8 mouse cellular contexts compared by ENCODE assay signal in genomic region chr1:58303726-58304125, GRCm38 (mm10). TPM values are rescaled to one million over a fixed set of nuclear protein-coding genes. Genes with fewer than 3 reads are reported as not detected.
DNase-seq lines count a peak whose midpoint lies in the region; ATAC-seq and TF ChIP-seq lines count a peak whose summit lies in the region.

No protein-coding gene starts in this region.

- ATAC-seq in kidney, embryonic 15.5 days (replicated peaks; ENCODE audit: low FRiP score): peak; percentile 26; the same call in 1 of the 2 replicates
- peak; percentile 96 for ATAC-seq in common myeloid progenitor, adult 5-6 weeks (replicated peaks; ENCODE audit: low read depth, poor library complexity, severe bottlenecking)
- ATAC-seq in liver, postnatal 0 days: peak; percentile 21; the same call in 1 of the 2 replicates
- peak; percentile 43; the same call in 1 of the 2 replicates for ATAC-seq in stomach, postnatal 0 days (ENCODE audit: low FRiP score, low TSS enrichment)
- no peak for ATAC-seq in hindbrain, embryonic 13.5 days (ENCODE audit: low FRiP score)
- no peak for ATAC-seq in hindbrain, embryonic 11.5 days (ENCODE audit: low FRiP score)

- TF ChIP-seq EP300 in liver, postnatal 0 days (IDR thresholded peaks at IDR 0.05; ENCODE audit: low read depth): no peak
- no peak for TF ChIP-seq EP300 in stomach, postnatal 0 days (optimal IDR thresholded peaks at IDR 0.05)

- TF ChIP-seq CTCF in kidney, adult 2 months (conservative IDR thresholded peaks at IDR 0.05; ENCODE audit: insufficient read depth, insufficient read length, low read depth, low read length): no peak
- no peak for TF ChIP-seq CTCF in liver, postnatal 0 days (IDR thresholded peaks at IDR 0.05; ENCODE audit: low read depth)
- no peak for TF ChIP-seq CTCF in stomach, postnatal 0 days (IDR thresholded peaks at IDR 0.05; ENCODE audit: low read depth)

- H3K27ac ChIP-seq in kidney, embryonic 15.5 days: peak overlapping the region; percentile 14; the same call in 1 of the 2 replicates
- no peak overlapping the region for H3K27ac ChIP-seq in kidney, adult 2 months (ENCODE audit: insufficient read depth, low read depth, low read length)
- no peak overlapping the region; the same call in 1 of the 2 replicates for H3K27ac ChIP-seq in liver, postnatal 0 days (ENCODE audit: low read depth)
- H3K27ac ChIP-seq in stomach, postnatal 0 days (replicated peaks): peak overlapping the region; percentile 83
- no peak overlapping the region for H3K27ac ChIP-seq in hindbrain, embryonic 13.5 days
- no peak overlapping the region for H3K27ac ChIP-seq in hindbrain, embryonic 11.5 days (ENCODE audit: low read depth, low read length)

- no peak for TF ChIP-seq POLR2A in kidney, adult 2 months (IDR thresholded peaks at IDR 0.05; ENCODE audit: low read depth, low read length)

- 77% methylated on average over 4 of the region's 4 CpGs for WGBS in kidney, embryonic 15.5 days
- 71% methylated on average over 4 of the region's 4 CpGs for WGBS in kidney, adult 2 months
- WGBS in liver, postnatal 0 days (ENCODE audit: insufficient replicate concordance): 40% methylated on average over 4 of the region's 4 CpGs
- whole genome bisulfite sequencing in stomach, postnatal 0 days: 33% methylated on average over 4 of the region's 4 CpGs
- 91% methylated on average over 4 of the region's 4 CpGs for WGBS in hindbrain, embryonic 13.5 days
- 94% methylated on average over 4 of the region's 4 CpGs for WGBS in hindbrain, embryonic 11.5 days

- no peaks in the 10 kb centered on the region for H3K36me3 ChIP-seq in kidney, embryonic 15.5 days
- no peaks in the 10 kb centered on the region for H3K36me3 ChIP-seq in kidney, adult 2 months (ENCODE audit: control insufficient read depth, insufficient read depth, low read length)
- H3K36me3 ChIP-seq in liver, postnatal 0 days (replicated peaks; ENCODE audit: insufficient read depth, low read length): no peaks in the 10 kb centered on the region
- H3K36me3 ChIP-seq in stomach, postnatal 0 days (ENCODE audit: control insufficient read depth, insufficient read depth, low read length): no peaks in the 10 kb centered on the region
- H3K36me3 ChIP-seq in hindbrain, embryonic 13.5 days: no peaks in the 10 kb centered on the region
- H3K36me3 ChIP-seq in hindbrain, embryonic 11.5 days (ENCODE audit: control insufficient read depth, insufficient read depth, low read length): no peaks in the 10 kb centered on the region

- no peak overlapping the region for H3K4me3 ChIP-seq in kidney, embryonic 15.5 days (replicated peaks)
- H3K4me3 ChIP-seq in kidney, adult 2 months (ENCODE audit: insufficient read depth, low read depth, low read length): no peak overlapping the region
- H3K4me3 ChIP-seq in liver, postnatal 0 days (ENCODE audit: low read depth, low read length): no peak overlapping the region
- no peak overlapping the region for H3K4me3 ChIP-seq in stomach, postnatal 0 days (ENCODE audit: low read depth, low read length)
- no peak overlapping the region for H3K4me3 ChIP-seq in hindbrain, embryonic 13.5 days
- H3K4me3 ChIP-seq in hindbrain, embryonic 11.5 days (ENCODE audit: low read depth, low read length): no peak overlapping the region

- peaks cover 15% of the 10 kb centered on the region for H3K4me1 ChIP-seq in kidney, embryonic 15.5 days
- no peaks in the 10 kb centered on the region for H3K4me1 ChIP-seq in kidney, adult 2 months (ENCODE audit: control insufficient read depth, insufficient read depth, low read length)
- H3K4me1 ChIP-seq in liver, postnatal 0 days (ENCODE audit: insufficient read depth): 0 out of 2 replicates have a peak, but pooled peaks cover 3% of the 10 kb centered on the region
- H3K4me1 ChIP-seq in stomach, postnatal 0 days (replicated peaks; ENCODE audit: control insufficient read depth, insufficient read depth): no peaks in the 10 kb centered on the region
- no peaks in the 10 kb centered on the region for H3K4me1 ChIP-seq in hindbrain, embryonic 13.5 days (replicated peaks)
- H3K4me1 ChIP-seq in hindbrain, embryonic 11.5 days (replicated peaks; ENCODE audit: control insufficient read depth, insufficient read depth, low read length): no peaks in the 10 kb centered on the region

- H3K9me3 ChIP-seq in kidney, embryonic 15.5 days (replicated peaks): no peaks in the 10 kb centered on the region
- no peaks in the 10 kb centered on the region for H3K9me3 ChIP-seq in liver, postnatal 0 days (ENCODE audit: low read length)
- no peaks in the 10 kb centered on the region for H3K9me3 ChIP-seq in stomach, postnatal 0 days (ENCODE audit: control insufficient read depth, low read length)
- H3K9me3 ChIP-seq in hindbrain, embryonic 13.5 days: no peaks in the 10 kb centered on the region
- no peaks in the 10 kb centered on the region for H3K9me3 ChIP-seq in hindbrain, embryonic 11.5 days (ENCODE audit: control insufficient read depth, low read length)

- H3K27me3 ChIP-seq in kidney, embryonic 15.5 days: no peaks in the 10 kb centered on the region
- no peaks in the 10 kb centered on the region for H3K27me3 ChIP-seq in kidney, adult 2 months (replicated peaks; ENCODE audit: control insufficient read depth, insufficient read depth, low read length)
- H3K27me3 ChIP-seq in liver, postnatal 0 days (ENCODE audit: insufficient read depth, low read length): no peaks in the 10 kb centered on the region
- H3K27me3 ChIP-seq in stomach, postnatal 0 days (ENCODE audit: control insufficient read depth, insufficient read depth, low read length): no peaks in the 10 kb centered on the region
- no peaks in the 10 kb centered on the region for H3K27me3 ChIP-seq in hindbrain, embryonic 13.5 days
- no peaks in the 10 kb centered on the region for H3K27me3 ChIP-seq in hindbrain, embryonic 11.5 days (ENCODE audit: control insufficient read depth, insufficient read depth, low read length)

- no peak overlapping the region for H3K4me2 ChIP-seq in kidney, embryonic 15.5 days
- no peak overlapping the region for H3K4me2 ChIP-seq in liver, postnatal 0 days (ENCODE audit: low read depth, low read length)
- no peak overlapping the region for H3K4me2 ChIP-seq in stomach, postnatal 0 days (replicated peaks; ENCODE audit: low read depth)
- H3K4me2 ChIP-seq in hindbrain, embryonic 13.5 days: no peak overlapping the region
- H3K4me2 ChIP-seq in hindbrain, embryonic 11.5 days (replicated peaks; ENCODE audit: low read depth, low read length): no peak overlapping the region

- no peak for DNase-seq in kidney, adult 2 months
- DNase-seq in liver, postnatal 0 days: peak; percentile 44
- DNase-seq in stomach, postnatal 0 days (ENCODE audit: low spot score): peak; percentile 36
- no peak for DNase-seq in hindbrain, embryonic 11.5 days (ENCODE audit: low spot score)
- no peak for DNase-seq in cerebellum, adult 11-12 months

- no peak overlapping the region for H3K9ac ChIP-seq in kidney, embryonic 15.5 days
- H3K9ac ChIP-seq in liver, postnatal 0 days (replicated peaks): no peak overlapping the region
- H3K9ac ChIP-seq in stomach, postnatal 0 days (ENCODE audit: low read length): no peak overlapping the region
- no peak overlapping the region for H3K9ac ChIP-seq in hindbrain, embryonic 13.5 days
- H3K9ac ChIP-seq in hindbrain, embryonic 11.5 days (ENCODE audit: low read depth, low read length): no peak overlapping the region

RNA-seq across cellular contexts. Expression of gene Aox2, which starts 25.6 kb away (rescaled TPM):
- 0.08 and 0.12 TPM in 2 replicates for polyA plus RNA-seq in kidney, embryonic 15.5 days (2015; fragmentation: Nextera tagmentation; extraction: Ambion mirVana)
- 0.03 TPM in 2 replicates for polyA plus RNA-seq in kidney, adult 2 months (2012; rRNA removed)
- 0.09 TPM in 1 of 2 replicates, not detected in the other for total RNA-seq in common myeloid progenitor, adult 5-6 weeks (2017)
- polyA plus RNA-seq in liver, postnatal 0 days (2015; fragmentation: Nextera tagmentation; extraction: Ambion mirVana): 0.01 TPM in 2 replicates
- 0.01 and 0.04 TPM in 2 replicates for polyA plus RNA-seq in stomach, postnatal 0 days (2015; fragmentation: Nextera tagmentation; extraction: Ambion mirVana)
- 0.05 TPM in 2 replicates for polyA plus RNA-seq in hindbrain, embryonic 13.5 days (2015; fragmentation: Nextera tagmentation; extraction: Ambion mirVana)
- 0.06 TPM in 1 of 2 replicates, not detected in the other for polyA plus RNA-seq in hindbrain, embryonic 11.5 days (2014; fragmentation: Nextera tagmentation; extraction: Ambion mirVana)

Comparison
In these comparisons a context has a peak if more than half of its experiments do, and no peak if none do; other contexts are left out.
1. H3K27ac ChIP-seq: peak in kidney, embryonic 15.5 days (single experiment) and stomach, postnatal 0 days (single experiment); none in kidney, adult 2 months (single experiment), liver, postnatal 0 days (single experiment), hindbrain, embryonic 13.5 days (single experiment) and hindbrain, embryonic 11.5 days (single experiment).
2. ATAC-seq: peak in kidney, embryonic 15.5 days (single experiment), common myeloid progenitor, adult 5-6 weeks (single experiment), liver, postnatal 0 days (single experiment) and stomach, postnatal 0 days (single experiment); none in hindbrain, embryonic 13.5 days (single experiment) and hindbrain, embryonic 11.5 days (single experiment).
3. DNase-seq: peak in liver, postnatal 0 days (single experiment) and stomach, postnatal 0 days (single experiment); none in kidney, adult 2 months (single experiment), hindbrain, embryonic 11.5 days (single experiment) and cerebellum, adult 11-12 months (single experiment).